Mouse (Mus musculus) neural tube, embryonic 13.5 days (tissue): Measurements from ENCODE around the gene Ncbp1. TPM values are rescaled to one million over a fixed set of nuclear protein-coding genes. Genes with fewer than 3 reads are reported as not detected.

Experiments
- ATAC-seq: fragments of 200-750 bp; cut with Nextera tagmentation; 2 replicates; pipeline ENCODE4 v1.8.0; 2017; ENCODE audit warnings: low read depth, mild to moderate bottlenecking, moderate TSS enrichment, moderate library complexity
- H3K27ac ChIP-seq: fragments of 300-500 bp; sonication (generic); replicated peaks from 2 replicates; pipeline ENCODE4 v1.5.1; 2015; ENCODE audit warnings: moderate library complexity, mild to moderate bottlenecking, inconsistent platforms
- H3K27me3 ChIP-seq: fragments of 300-500 bp; sonication (generic); 2 replicates; pipeline ENCODE4 v1.6.1; 2015; ENCODE audit warnings: mild to moderate bottlenecking, inconsistent platforms
- H3K36me3 ChIP-seq: fragments of 300-500 bp; sonication (generic); 2 replicates; pipeline ENCODE4 v1.6.1; 2015; ENCODE audit warnings: mild to moderate bottlenecking, inconsistent platforms
- H3K4me1 ChIP-seq: fragments of 300-500 bp; sonication (generic); replicated peaks from 2 replicates; pipeline ENCODE4 v1.6.1; 2015; ENCODE audit warnings: inconsistent platforms
- H3K4me2 ChIP-seq: fragments of 300-500 bp; sonication (generic); 2 replicates; pipeline ENCODE4 v1.6.1; 2015; ENCODE audit warnings: inconsistent platforms, mild to moderate bottlenecking, moderate library complexity
- H3K4me3 ChIP-seq: fragments of 300-500 bp; sonication (generic); 2 replicates; pipeline ENCODE4 v1.5.1; 2015; ENCODE audit warnings: mild to moderate bottlenecking, inconsistent platforms
- H3K9ac ChIP-seq: fragments of 300-500 bp; sonication (generic); 2 replicates; pipeline ENCODE4 v1.6.1; 2015; ENCODE audit warnings: moderate library complexity, mild to moderate bottlenecking, inconsistent platforms
- H3K9me3 ChIP-seq: fragments of 300-500 bp; sonication (generic); 2 replicates; pipeline ENCODE4 v1.6.1; 2016; ENCODE audit warnings: inconsistent platforms
- WGBS: fragments of 180-500 bp; shearing (Covaris S2); methylation state at CpG from one replicate; pipeline ENCODE4 v1.1.7; 2015; 5-methylcytosine and 5-hydroxymethylcytosine counted together
- polyA plus RNA-seq: library from polyadenylated mRNA; unstranded; fragments of >200 nt; fragmentation: Nextera tagmentation; extraction: Ambion mirVana; gene quantifications from 2 replicates; pipeline ENCODE4 v1.2.1, GENCODE M21; 2015

Gene Ncbp1
- polyA plus RNA-seq, result 84.1 and 98.4 TPM in 2 replicates

GRCm38 (mm10) chr4:46138287-46139222 is at the start of gene Ncbp1, which contains the start of gene Tstd2:
TSS of gene Ncbp1 (plus strand) at chr4:46138613.
TSS of gene Tstd2 (minus strand) at chr4:46138694.
- H3K36me3 ChIP-seq, result peaks cover 20% of the 10 kb centered on the region
- H3K27me3 ChIP-seq, result no peaks in the 10 kb centered on the region
- peaks cover 39% of the 10 kb centered on the region for H3K4me1 ChIP-seq
- ATAC-seq, result peak; percentile 92
- H3K9ac ChIP-seq, result peak within 1 kb of the TSS; percentile 98
- H3K9me3 ChIP-seq, result no peaks in the 10 kb centered on the region
- peak within 1 kb of the TSS; percentile 99 for H3K27ac ChIP-seq
- peak within 1 kb of the TSS; percentile 91 for H3K4me3 ChIP-seq
- under 1% methylated on average over 88 of the region's 90 CpGs for WGBS
- peak within 1 kb of the TSS; percentile 93 for H3K4me2 ChIP-seq

- no peak overlapping the region for H3K4me2 ChIP-seq
- no peaks in the 10 kb centered on the region for H3K27me3 ChIP-seq
- no peak overlapping the region for H3K27ac ChIP-seq
- H3K36me3 ChIP-seq, result no peaks in the 10 kb centered on the region
- peaks cover 34% of the 10 kb centered on the region for H3K4me1 ChIP-seq
- no peak overlapping the region for H3K9ac ChIP-seq
- H3K4me3 ChIP-seq, result no peak overlapping the region
- WGBS, result 38% methylated on average over 14 of the region's 14 CpGs
- H3K9me3 ChIP-seq, result no peaks in the 10 kb centered on the region
- no peak for ATAC-seq
These were observed 48.8 kb upstream of the Ncbp1 start for GRCm38 (mm10) chr4:46089524-46090125.

- Histone ChIP-seq H3K4me2 (no peak overlapping the region), H3K9me3 (no peaks in the 10 kb centered on the region), H3K4me3 (no peak overlapping the region), H3K27ac (no peak overlapping the region), H3K27me3 (no peaks in the 10 kb centered on the region), H3K9ac (no peak overlapping the region), H3K4me1 (peaks cover 29% of the 10 kb centered on the region), H3K36me3 (no peaks in the 10 kb centered on the region)
- ATAC-seq, result no peak
- WGBS, result 93% methylated on average over 5 of the region's 5 CpGs
These were observed 45.9 kb upstream of the Ncbp1 start for GRCm38 (mm10) chr4:46092429-46093076.

GRCm38 (mm10) chr4:46094916-46095825 is 43.2 kb upstream of the Ncbp1 start:
- ATAC-seq, result peak; percentile 61; the same call in 1 of the 2 replicates
- Histone ChIP-seq H3K4me3 (no peak overlapping the region), H3K9ac (no peak overlapping the region), H3K27ac (peak overlapping the region; percentile 30; the same call in 1 of the 2 replicates), H3K4me1 (peaks cover 27% of the 10 kb centered on the region), H3K36me3 (no peaks in the 10 kb centered on the region), H3K9me3 (no peaks in the 10 kb centered on the region), H3K27me3 (no peaks in the 10 kb centered on the region), H3K4me2 (no peak overlapping the region)
- WGBS, result 55% methylated on average over 15 of the region's 15 CpGs

GRCm38 (mm10) chr4:46095826-46096159 is 42.6 kb upstream of the Ncbp1 start:
- ATAC-seq, result no peak
- peak overlapping the region; percentile 30; the same call in 1 of the 2 replicates for H3K27ac ChIP-seq
- no peaks in the 10 kb centered on the region for H3K9me3 ChIP-seq

GRCm38 (mm10) chr4:46096546-46096945 is 41.9 kb upstream of the Ncbp1 start:
- Histone ChIP-seq H3K36me3 (no peaks in the 10 kb centered on the region), H3K4me1 (peaks cover 40% of the 10 kb centered on the region), H3K27ac (no peak overlapping the region), H3K4me3 (no peak overlapping the region), H3K4me2 (no peak overlapping the region), H3K27me3 (no peaks in the 10 kb centered on the region), H3K9ac (no peak overlapping the region), H3K9me3 (no peaks in the 10 kb centered on the region)
- no peak for ATAC-seq
- WGBS, result 92% methylated on average over 7 of the region's 7 CpGs

More at GRCm38 (mm10) chr4:46095826-46096159, 42.6 kb upstream of the Ncbp1 start:
- H3K4me1 ChIP-seq, result peaks cover 33% of the 10 kb centered on the region
- WGBS, result 94% methylated on average over 3 of the region's 3 CpGs
- no peak overlapping the region for H3K4me2 ChIP-seq
- H3K9ac ChIP-seq, result no peak overlapping the region
- H3K27me3 ChIP-seq, result no peaks in the 10 kb centered on the region
- no peaks in the 10 kb centered on the region for H3K36me3 ChIP-seq
- no peak overlapping the region for H3K4me3 ChIP-seq

- H3K4me2 ChIP-seq, result no peak overlapping the region
- H3K27ac ChIP-seq, result no peak overlapping the region
- no peak for ATAC-seq
- H3K4me1 ChIP-seq, result peaks cover 42% of the 10 kb centered on the region
- H3K27me3 ChIP-seq, result no peaks in the 10 kb centered on the region
- WGBS, result 98% methylated on average over 2 of the region's 2 CpGs
- H3K36me3 ChIP-seq, result no peaks in the 10 kb centered on the region
- no peak overlapping the region for H3K4me3 ChIP-seq
- H3K9ac ChIP-seq, result no peak overlapping the region
- no peaks in the 10 kb centered on the region for H3K9me3 ChIP-seq
These were observed 40.8 kb upstream of the Ncbp1 start for GRCm38 (mm10) chr4:46097591-46097990.

GRCm38 (mm10) chr4:46099132-46099531 is 39.3 kb upstream of the Ncbp1 start:
- ATAC-seq, result no peak
- Histone ChIP-seq H3K4me2 (no peak overlapping the region), H3K27me3 (no peaks in the 10 kb centered on the region), H3K9me3 (no peaks in the 10 kb centered on the region), H3K4me3 (no peak overlapping the region), H3K27ac (no peak overlapping the region), H3K9ac (no peak overlapping the region), H3K36me3 (no peaks in the 10 kb centered on the region), H3K4me1 (peaks cover 30% of the 10 kb centered on the region)
- 81% methylated on average over 9 of the region's 9 CpGs for WGBS

- H3K27me3 ChIP-seq, result no peaks in the 10 kb centered on the region
- 68% methylated on average over 7 of the region's 7 CpGs for WGBS
- no peak overlapping the region for H3K9ac ChIP-seq
- ATAC-seq, result no peak
- H3K9me3 ChIP-seq, result no peaks in the 10 kb centered on the region
- H3K4me2 ChIP-seq, result no peak overlapping the region
- no peak overlapping the region for H3K27ac ChIP-seq
- no peak overlapping the region for H3K4me3 ChIP-seq
- H3K36me3 ChIP-seq, result no peaks in the 10 kb centered on the region
- H3K4me1 ChIP-seq, result peaks cover 20% of the 10 kb centered on the region
These were observed 37.9 kb upstream of the Ncbp1 start for GRCm38 (mm10) chr4:46100539-46100938.

GRCm38 (mm10) chr4:46101211-46101711 is 37.2 kb upstream of the Ncbp1 start:
- no peak overlapping the region for H3K4me2 ChIP-seq
- 36% methylated on average over 14 of the region's 14 CpGs for WGBS
- no peaks in the 10 kb centered on the region for H3K27me3 ChIP-seq
- ATAC-seq, result peak; percentile 48; the same call in 1 of the 2 replicates
- peaks cover 17% of the 10 kb centered on the region for H3K4me1 ChIP-seq
- H3K36me3 ChIP-seq, result no peaks in the 10 kb centered on the region
- H3K9ac ChIP-seq, result peak overlapping the region; percentile 50; the same call in 1 of the 2 replicates
- no peak overlapping the region for H3K27ac ChIP-seq
- no peak overlapping the region for H3K4me3 ChIP-seq
- no peaks in the 10 kb centered on the region for H3K9me3 ChIP-seq

- no peak for ATAC-seq
- WGBS, result 88% methylated on average over 10 of the region's 10 CpGs
- no peaks in the 10 kb centered on the region for H3K36me3 ChIP-seq
- no peaks in the 10 kb centered on the region for H3K9me3 ChIP-seq
- H3K4me2 ChIP-seq, result no peak overlapping the region
- H3K4me1 ChIP-seq, result peaks cover 17% of the 10 kb centered on the region
- H3K4me3 ChIP-seq, result no peak overlapping the region
- no peaks in the 10 kb centered on the region for H3K27me3 ChIP-seq
- no peak overlapping the region for H3K9ac ChIP-seq
- H3K27ac ChIP-seq, result no peak overlapping the region
These were observed 36.2 kb upstream of the Ncbp1 start for GRCm38 (mm10) chr4:46102078-46102769.
